Mouse (Mus musculus) megakaryocyte progenitor cell, adult 5-6 weeks (primary cell): Measurements from ENCODE around the gene Dpf3. TPM values are rescaled to one million over a fixed set of nuclear protein-coding genes. Genes with fewer than 3 reads are reported as not detected.
A peak's percentile ranks its signal among the peaks of the same experiment; 100 is the strongest.

Experiments
- ATAC-seq: replicated peaks from 2 replicates; pipeline ENCODE4 v1.8.0; 2016; ENCODE audit warnings: mild to moderate bottlenecking, moderate TSS enrichment, inconsistent platforms; ENCODE audit not compliant: poor library complexity
- total RNA-seq, 2 experiments: library from RNA; stranded (forward) in 1 of 2; stranded (reverse) in 1 of 2; fragments of 157-497, 149-512 nt in 1 of 2; fragments of 200-1000 nt in 1 of 2; gene quantifications; 2 replicates each; pipeline versions ENCODE4 v1.2.3 to v1.2.4; 2015 to 2017

The Dpf3 gene
- total RNA-seq, 2 experiments from 2014 or later: 2.1 to 2.8 TPM

GRCm38 (mm10) chr12:83473987-83474600 lies 13.4 kb downstream of the Dpf3 start:
- ATAC-seq: no peak

GRCm38 (mm10) chr12:83471760-83472159 lies 15.8 kb downstream of the Dpf3 start:
- no peak for ATAC-seq

- ATAC-seq: no peak
Observed at GRCm38 (mm10) chr12:83470085-83470484, 17.4 kb downstream of the Dpf3 start.

GRCm38 (mm10) chr12:83466508-83467430 lies 20.7 kb downstream of the Dpf3 start:
- ATAC-seq: peak; percentile 37; the same call in 1 of the 2 replicates

- no peak for ATAC-seq
Observed at GRCm38 (mm10) chr12:83466053-83466452, 21.5 kb downstream of the Dpf3 start.

- ATAC-seq: no peak
Observed at GRCm38 (mm10) chr12:83460272-83460671, 27.2 kb downstream of the Dpf3 start.

- peak; percentile 42; the same call in 1 of the 2 replicates for ATAC-seq
Observed at GRCm38 (mm10) chr12:83454697-83455321, 32.7 kb downstream of the Dpf3 start.

GRCm38 (mm10) chr12:83451850-83452249 lies 35.7 kb downstream of the Dpf3 start:
- no peak for ATAC-seq

GRCm38 (mm10) chr12:83450471-83450870 lies 37.0 kb downstream of the Dpf3 start:
- no peak for ATAC-seq

- no peak for ATAC-seq
Observed at GRCm38 (mm10) chr12:83449202-83449601, 38.3 kb downstream of the Dpf3 start.

GRCm38 (mm10) chr12:83445587-83445986 lies 41.9 kb downstream of the Dpf3 start:
- peak; percentile 11; the same call in 1 of the 2 replicates for ATAC-seq

- no peak for ATAC-seq
Observed at GRCm38 (mm10) chr12:83444448-83444847, 43.1 kb downstream of the Dpf3 start.

GRCm38 (mm10) chr12:83438002-83438401 lies 49.5 kb downstream of the Dpf3 start:
- ATAC-seq: peak; percentile 65

GRCm38 (mm10) chr12:83433987-83434698 lies 53.4 kb downstream of the Dpf3 start:
- peak; percentile 82 for ATAC-seq

- ATAC-seq: no peak
Observed at GRCm38 (mm10) chr12:83433436-83433835, 54.1 kb downstream of the Dpf3 start.

GRCm38 (mm10) chr12:83430207-83430606 lies 57.3 kb downstream of the Dpf3 start:
- ATAC-seq: no peak

- ATAC-seq: 0 out of 2 replicates have a peak, but pooled peaks have one; percentile 1
Observed at GRCm38 (mm10) chr12:83428016-83428415, 59.5 kb downstream of the Dpf3 start.

GRCm38 (mm10) chr12:83427601-83428000 lies 59.9 kb downstream of the Dpf3 start:
- ATAC-seq: peak; percentile 68

GRCm38 (mm10) chr12:83426326-83426725 lies 61.2 kb downstream of the Dpf3 start:
- ATAC-seq: no peak

GRCm38 (mm10) chr12:83425736-83426135 lies 61.8 kb downstream of the Dpf3 start:
- ATAC-seq: no peak
